Mouse (Mus musculus): Measurements from ENCODE around the gene Gm6899.

Gm6899 gene

GRCm38 (mm10) chr11:26642141-26642540, 49.1 kb downstream of the Gm6899 start:
- DNase-seq (ENCODE audit: low spot score in 2 of 2): no peak
